Mouse (Mus musculus) urinary bladder, postnatal 14 days (tissue): ENCODE measurements around the gene Sorbs2.

Experiments used
- DNase-seq: peaks from one replicate; pipeline ENCODE4 v3.0.0; 2021; ENCODE audit warnings: low spot score

Gene Sorbs2

GRCm38 (mm10) chr8:45507634-45508321 is at the start of gene Sorbs2:
Sorbs2 (plus strand) TSS chr8:45507788.
- no peak for DNase-seq

GRCm38 (mm10) chr8:45457874-45458273 is 49.7 kb upstream of the Sorbs2 start:
- no peak for DNase-seq

DNA sequence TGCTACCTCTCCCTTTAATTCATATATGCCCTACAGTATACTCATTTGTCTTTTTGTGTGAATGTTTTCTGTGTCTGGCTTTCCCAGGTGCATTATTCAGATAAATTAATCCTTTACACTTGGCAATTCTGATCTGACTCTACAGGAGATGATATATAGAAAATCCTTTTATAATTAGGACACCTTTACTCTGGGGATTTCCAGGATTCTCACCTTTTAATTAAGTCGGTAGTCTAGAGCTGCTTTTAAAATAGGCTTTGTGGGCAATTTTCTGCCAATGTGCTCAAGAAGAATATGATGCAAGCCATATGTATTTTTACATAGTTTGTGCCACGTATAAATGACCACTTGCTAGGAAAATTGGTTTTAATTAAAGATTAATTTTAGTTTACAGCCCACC is 38.6 kb upstream of the Sorbs2 start:
- DNase-seq, result no peak

- no peak for DNase-seq
Measured at GRCm38 (mm10) chr8:45469507-45470178, 37.9 kb upstream of the Sorbs2 start.

DNA sequence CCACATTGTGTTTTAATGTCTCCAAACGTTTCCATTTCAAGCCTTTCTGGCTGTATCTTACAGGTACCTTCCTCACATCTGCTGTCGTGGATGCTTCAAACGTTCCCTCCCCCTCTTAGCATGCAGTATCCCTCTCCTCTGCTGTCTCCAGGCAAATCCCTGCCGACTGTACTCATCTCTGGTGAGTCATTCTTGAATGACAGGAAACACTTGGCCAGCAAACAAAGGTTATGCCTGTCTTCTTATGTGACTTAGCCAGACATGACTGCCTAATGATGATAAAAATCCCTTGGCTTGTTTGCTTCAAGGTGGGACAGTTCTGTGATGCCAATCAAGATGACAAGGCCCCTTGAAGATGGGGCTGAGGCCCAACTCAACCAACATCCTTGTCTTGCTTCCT is 26.7 kb upstream of the Sorbs2 start:
- DNase-seq, result no peak

DNA sequence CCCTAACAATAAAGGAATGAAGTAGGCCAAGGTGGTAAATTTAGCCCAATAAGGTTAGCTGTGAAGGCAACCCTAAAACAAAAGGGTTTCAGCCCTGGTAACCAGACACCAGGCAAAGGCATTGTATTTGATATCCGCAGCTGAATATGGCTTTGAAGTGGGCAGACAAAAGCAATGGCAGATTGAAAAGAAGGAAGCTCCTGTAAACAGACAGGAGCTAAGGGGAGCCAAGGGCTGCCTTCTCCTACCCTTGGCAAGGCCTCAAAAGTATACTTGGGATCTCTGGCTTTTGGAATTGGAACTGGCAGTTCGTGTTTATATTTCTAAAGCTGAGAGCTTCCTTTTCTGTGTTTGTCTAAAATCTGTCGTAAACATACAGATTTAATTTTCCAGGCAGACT is 21.3 kb upstream of the Sorbs2 start:
- DNase-seq, result no peak

GRCm38 (mm10) chr8:45503971-45504370 is 3.6 kb upstream of the Sorbs2 start:
- no peak for DNase-seq

GRCm38 (mm10) chr8:45506376-45506775 is 1.2 kb upstream of the Sorbs2 start:
- DNase-seq, result no peak

DNA sequence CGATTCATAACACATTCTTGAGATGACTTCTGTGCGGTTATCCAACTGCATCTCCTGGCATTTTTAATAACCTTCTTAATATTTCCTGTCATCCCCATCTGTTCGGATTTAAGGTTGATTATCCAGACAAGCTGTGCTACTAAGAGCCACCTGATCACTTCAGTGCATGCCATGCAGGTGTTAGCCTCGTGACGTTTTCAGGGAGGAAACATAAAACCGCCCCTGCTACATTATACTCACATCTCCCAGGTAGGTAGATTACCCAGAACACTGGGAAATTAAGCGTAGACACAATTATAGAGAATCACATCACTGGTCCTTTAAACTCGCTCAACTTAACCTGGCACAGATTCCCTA is 333 bp upstream of the Sorbs2 start:
- DNase-seq, result no peak

DNA sequence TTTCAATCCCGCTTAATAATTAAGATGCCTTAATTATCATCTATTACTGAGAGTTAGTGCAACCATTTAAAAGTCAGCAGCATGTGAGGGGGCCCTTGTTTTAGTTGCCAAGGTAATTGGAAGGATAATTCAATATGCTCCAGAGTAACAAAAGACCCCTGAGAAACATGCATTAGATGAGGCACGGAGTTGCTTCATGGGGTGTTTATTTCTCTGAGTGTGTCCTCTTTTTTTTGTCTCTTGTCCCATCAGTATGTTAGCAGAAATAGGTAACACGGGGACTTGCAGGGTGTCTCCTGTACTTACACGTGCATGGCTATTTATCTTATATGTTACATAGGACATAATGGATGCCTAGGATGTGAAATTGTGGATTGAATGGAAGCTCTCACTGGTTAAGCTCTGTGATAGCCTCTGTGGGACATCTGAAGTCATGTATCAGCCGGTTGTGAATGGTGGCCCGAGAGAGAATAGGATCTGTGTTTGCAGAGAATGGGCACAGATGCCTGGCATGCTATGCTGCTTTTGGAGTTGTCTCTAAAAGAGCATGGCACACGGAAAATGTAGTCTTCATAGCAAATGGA is 1.0 kb downstream of the Sorbs2 start:
- DNase-seq, result no peak

- DNase-seq, result no peak
Measured at GRCm38 (mm10) chr8:45512369-45512768, 4.8 kb downstream of the Sorbs2 start.

- no peak for DNase-seq
Measured at GRCm38 (mm10) chr8:45521595-45521994, 14.0 kb downstream of the Sorbs2 start.

- no peak for DNase-seq
Measured at GRCm38 (mm10) chr8:45527708-45528107, 20.1 kb downstream of the Sorbs2 start.

GRCm38 (mm10) chr8:45528890-45529289 is 21.3 kb downstream of the Sorbs2 start:
- no peak for DNase-seq

DNA sequence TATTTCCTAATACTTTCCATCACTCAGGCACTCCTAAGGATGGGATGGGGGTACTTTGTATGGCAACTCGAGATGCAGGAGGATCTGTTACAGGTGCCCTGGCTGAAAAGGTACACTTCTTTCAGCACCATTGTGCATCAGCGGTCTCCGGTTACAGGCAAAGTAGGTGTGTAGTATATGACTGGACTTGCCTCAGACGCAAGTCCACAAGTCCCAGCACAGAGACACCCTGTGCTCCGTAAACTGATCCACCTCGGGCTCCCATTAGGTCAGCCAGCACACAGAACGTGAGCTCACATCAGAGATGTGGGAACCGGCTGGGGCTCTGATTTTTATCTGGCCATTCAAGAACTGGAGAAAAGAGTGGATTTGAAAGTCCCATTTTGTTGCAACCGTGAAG is 29.0 kb downstream of the Sorbs2 start:
- peak; percentile 44 for DNase-seq

DNA sequence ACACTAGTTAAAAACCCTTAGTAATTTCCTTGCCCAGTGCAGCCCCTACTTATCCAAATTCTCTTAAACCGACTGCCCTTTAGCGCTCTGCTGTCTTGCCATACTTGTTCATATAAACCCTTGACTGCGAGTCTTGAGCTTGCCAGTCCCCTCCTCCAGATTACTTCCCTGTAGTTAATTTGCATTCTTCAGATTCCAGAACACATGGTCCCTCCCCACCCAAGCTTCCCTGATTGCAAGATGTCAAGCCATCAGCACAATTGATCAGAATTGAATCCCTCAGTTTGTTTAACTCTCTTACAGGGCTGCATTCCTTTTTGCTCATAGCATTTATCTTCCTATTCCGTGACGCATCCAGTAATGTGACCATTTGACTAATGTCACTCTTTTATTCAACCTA is 32.9 kb downstream of the Sorbs2 start:
- DNase-seq, result no peak

DNA sequence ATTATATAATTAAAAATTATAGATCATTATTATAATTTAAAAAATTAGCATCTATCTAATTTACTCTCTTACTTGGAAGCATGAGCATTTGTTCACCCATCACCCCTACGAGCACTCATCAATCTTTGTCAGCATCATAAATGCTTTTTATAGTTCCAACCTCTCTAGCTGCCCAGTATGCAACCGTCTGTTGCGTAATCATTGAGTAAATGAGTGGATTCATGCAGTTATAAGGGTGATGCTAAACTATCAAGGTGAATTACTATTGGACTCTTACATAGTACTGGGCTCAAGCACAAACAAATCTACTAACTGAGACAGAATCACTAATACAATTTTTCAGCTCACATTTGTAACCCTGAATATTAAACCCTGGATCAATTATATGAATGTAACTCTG is 44.6 kb downstream of the Sorbs2 start:
- DNase-seq, result no peak

DNA sequence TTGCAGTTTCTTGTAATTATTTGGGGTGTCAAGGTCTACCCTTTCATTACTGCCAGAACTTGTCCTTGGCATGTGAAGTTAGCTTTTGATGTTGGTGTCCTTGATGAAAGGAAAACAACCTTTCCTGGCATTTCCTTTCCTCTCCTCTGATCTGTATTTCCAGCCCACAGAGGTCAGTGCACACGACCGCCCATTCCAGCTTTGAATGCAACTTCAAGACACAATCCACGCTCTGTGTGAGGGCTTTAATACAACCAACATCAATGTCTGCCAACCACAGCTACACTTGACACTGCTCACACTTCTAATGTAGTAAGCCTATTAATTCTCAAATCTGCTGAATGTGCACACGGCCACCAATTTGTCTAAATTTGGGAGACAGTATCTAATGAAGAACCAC is 47.0 kb downstream of the Sorbs2 start:
- no peak for DNase-seq

GRCm38 (mm10) chr8:45557936-45558335 is 50.3 kb downstream of the Sorbs2 start:
- DNase-seq, result no peak

- DNase-seq, result no peak
Measured at GRCm38 (mm10) chr8:45558426-45558825, 50.8 kb downstream of the Sorbs2 start.

- DNase-seq, result no peak
Measured at GRCm38 (mm10) chr8:45559176-45559820, 51.7 kb downstream of the Sorbs2 start.

DNA sequence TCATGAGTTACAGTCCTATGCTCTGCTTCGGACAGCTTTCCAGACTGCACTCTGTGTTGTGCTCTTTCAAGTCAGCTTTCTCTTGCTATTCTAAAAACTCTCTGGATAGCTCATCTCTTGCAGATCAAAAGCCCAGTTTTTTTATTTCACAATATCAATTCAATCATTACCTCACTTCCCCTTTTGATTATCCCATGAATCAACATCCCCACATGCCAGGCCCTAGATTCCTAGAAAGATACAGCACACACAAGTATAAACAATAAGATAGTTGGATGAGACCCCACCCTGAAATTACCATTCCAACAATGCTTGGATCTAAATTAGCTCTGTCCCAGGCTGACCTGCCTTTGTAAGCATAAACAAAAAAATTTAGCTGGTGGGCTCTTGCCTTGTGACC is 57.6 kb downstream of the Sorbs2 start:
- DNase-seq, result no peak

GRCm38 (mm10) chr8:45570117-45570516 is 62.5 kb downstream of the Sorbs2 start:
- DNase-seq, result no peak
